Mouse (Mus musculus) cerebellum, adult 9-11 months (tissue): ENCODE measurements around the gene Ctnna3.
"Not testable (repeated sequence)": the region's sequence is repeated elsewhere in the genome, so short reads cannot be mapped to it uniquely, and the experiment has no call there.

Experiments used
- DNase-seq: peaks from one replicate; pipeline ENCODE4 v3.0.0; 2022

Gene Ctnna3

GRCm38 (mm10) chr10:63427146-63427545 is 2.8 kb upstream of the Ctnna3 start:
- DNase-seq = no peak

- DNase-seq = peak; percentile 38
Observed at GRCm38 (mm10) chr10:63428243-63429022, 1.5 kb upstream of the Ctnna3 start.

GRCm38 (mm10) chr10:63429023-63429340 is 916 bp upstream of the Ctnna3 start:
- DNase-seq = no peak

- peak; percentile 97 for DNase-seq
Observed at GRCm38 (mm10) chr10:63429380-63429779, 518 bp upstream of the Ctnna3 start.

GRCm38 (mm10) chr10:63431221-63431736 is 1.4 kb downstream of the Ctnna3 start:
- peak; percentile 28 for DNase-seq

GRCm38 (mm10) chr10:63432099-63432498 is 2.2 kb downstream of the Ctnna3 start:
- no peak for DNase-seq

- DNase-seq = no peak
Observed at GRCm38 (mm10) chr10:63432887-63433286, 3.0 kb downstream of the Ctnna3 start.

GRCm38 (mm10) chr10:63438736-63439262 is 8.9 kb downstream of the Ctnna3 start:
- no peak for DNase-seq

- no peak for DNase-seq
Observed at GRCm38 (mm10) chr10:63439694-63440228, 9.9 kb downstream of the Ctnna3 start.

GRCm38 (mm10) chr10:63444602-63445387 is 14.9 kb downstream of the Ctnna3 start:
- not testable (repeated sequence) for DNase-seq

- no peak for DNase-seq
Observed at GRCm38 (mm10) chr10:63453926-63454325, 24.0 kb downstream of the Ctnna3 start.

- DNase-seq = no peak
Observed at GRCm38 (mm10) chr10:63455110-63455878, 25.4 kb downstream of the Ctnna3 start.

GRCm38 (mm10) chr10:63457292-63458128 is 27.6 kb downstream of the Ctnna3 start:
- no peak for DNase-seq

- DNase-seq = no peak
Observed at GRCm38 (mm10) chr10:63460935-63461334, 31.0 kb downstream of the Ctnna3 start.

GRCm38 (mm10) chr10:63472473-63472872 is 42.6 kb downstream of the Ctnna3 start:
- DNase-seq = no peak

- DNase-seq = no peak
Observed at GRCm38 (mm10) chr10:63476167-63476647, 46.3 kb downstream of the Ctnna3 start.

GRCm38 (mm10) chr10:63478946-63479345 is 49.0 kb downstream of the Ctnna3 start:
- DNase-seq = no peak

GRCm38 (mm10) chr10:63480066-63480465 is 50.2 kb downstream of the Ctnna3 start:
- peak; percentile 6 for DNase-seq

- peak; percentile 68 for DNase-seq
Observed at GRCm38 (mm10) chr10:63488346-63488745, 58.4 kb downstream of the Ctnna3 start.

- DNase-seq = no peak
Observed at GRCm38 (mm10) chr10:63523956-63524355, 94.1 kb downstream of the Ctnna3 start.

- no peak for DNase-seq
Observed at GRCm38 (mm10) chr10:63526027-63526426, 96.1 kb downstream of the Ctnna3 start.

GRCm38 (mm10) chr10:63532381-63532780 is 102.5 kb downstream of the Ctnna3 start:
- no peak for DNase-seq
